Mouse (Mus musculus) intestine, embryonic 16.5 days (tissue): ENCODE results near the gene Asic1. TPM values are rescaled to one million over a fixed set of nuclear protein-coding genes. Genes with fewer than 3 reads are reported as not detected.
A peak's percentile ranks its signal among the peaks of the same experiment; 100 is the strongest.
"Not testable (repeated sequence)": the region's sequence is repeated elsewhere in the genome, so short reads cannot be mapped to it uniquely, and the experiment has no call there.

Experiments
- ATAC-seq: fragments of 200-750 bp; cut with Nextera tagmentation; 2 replicates; pipeline ENCODE4 v1.8.0; 2017; ENCODE audit warnings: moderate TSS enrichment, moderate library complexity
- H3K27ac ChIP-seq: fragments of 300-500 bp; sonication (generic); 2 replicates; pipeline ENCODE4 v1.5.1; 2014; ENCODE audit warnings: mild to moderate bottlenecking, low read length
- H3K27me3 ChIP-seq: fragments of 300-500 bp; sonication (generic); replicated peaks from 2 replicates; pipeline ENCODE4 v1.6.1; 2014; ENCODE audit warnings: low read length, control low read depth, mixed read lengths; ENCODE audit not compliant: control insufficient read depth, insufficient read depth
- H3K36me3 ChIP-seq: fragments of 300-500 bp; sonication (generic); 2 replicates; pipeline ENCODE4 v1.6.1; 2014; ENCODE audit warnings: low read length, control low read depth; ENCODE audit not compliant: control insufficient read depth, insufficient read depth
- H3K4me1 ChIP-seq: fragments of 300-500 bp; sonication (generic); 2 replicates; pipeline ENCODE4 v1.6.1; 2014; ENCODE audit warnings: low read length, control low read depth, mixed read lengths; ENCODE audit not compliant: control insufficient read depth, insufficient read depth
- H3K4me2 ChIP-seq: fragments of 300-500 bp; sonication (generic); 2 replicates; pipeline ENCODE4 v1.6.1; 2014; ENCODE audit warnings: low read depth, low read length, control low read depth
- H3K4me3 ChIP-seq: fragments of 300-500 bp; sonication (generic); 2 replicates; pipeline ENCODE4 v1.5.1; 2014; ENCODE audit warnings: mild to moderate bottlenecking, low read length
- H3K9ac ChIP-seq: fragments of 300-500 bp; sonication (generic); 2 replicates; pipeline ENCODE4 v1.6.1; 2014; ENCODE audit warnings: low read depth, low read length
- H3K9me3 ChIP-seq: fragments of 300-500 bp; sonication (generic); 2 replicates; pipeline ENCODE4 v1.6.1; 2016; ENCODE audit warnings: low read length, control low read depth; ENCODE audit not compliant: control insufficient read depth
- WGBS: fragments of 180-500 bp; shearing (Covaris S2); extraction: QIAGEN DNeasy Blood & Tissue Kit; methylation state at CpG from one replicate; pipeline ENCODE4 v1.1.7; 2014; 5-methylcytosine and 5-hydroxymethylcytosine counted together
- polyA plus RNA-seq: library from polyadenylated mRNA; unstranded; fragments of >200 nt; fragmentation: Nextera tagmentation; extraction: Ambion mirVana; gene quantifications from 2 replicates; pipeline ENCODE4 v1.2.1, GENCODE M21; 2015

Asic1 gene
- polyA plus RNA-seq, 1 experiment from 2014 or later: 1.7 TPM

DNA sequence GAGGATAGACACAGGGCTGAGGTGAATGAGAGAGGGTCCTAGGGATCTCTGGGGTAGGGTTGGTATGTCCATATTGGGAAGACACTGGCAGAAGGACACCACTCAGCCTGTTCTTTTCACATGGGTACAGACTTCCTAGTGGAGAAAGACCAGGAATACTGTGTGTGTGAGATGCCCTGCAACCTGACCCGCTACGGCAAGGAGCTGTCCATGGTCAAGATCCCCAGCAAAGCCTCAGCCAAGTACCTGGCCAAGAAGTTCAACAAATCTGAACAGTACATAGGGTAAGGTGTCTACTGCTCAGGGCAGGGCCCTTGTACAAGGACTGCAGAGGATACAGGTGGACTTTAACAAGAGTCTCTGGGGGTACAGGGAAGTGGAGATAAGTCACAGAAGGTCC is 27.1 kb downstream of the Asic1 start:
- Histone ChIP-seq H3K4me2 (no peak overlapping the region), H3K9me3 (no peaks in the 10 kb centered on the region), H3K4me1 (peaks cover 16% of the 10 kb centered on the region), H3K27ac (no peak overlapping the region), H3K27me3 (0 out of 2 replicates have a peak, but pooled peaks cover 7% of the 10 kb centered on the region), H3K36me3 (no peaks in the 10 kb centered on the region), H3K4me3 (no peak overlapping the region), H3K9ac (no peak overlapping the region)
- no peak for ATAC-seq
- 11% methylated on average over 2 of the region's 2 CpGs for WGBS

DNA sequence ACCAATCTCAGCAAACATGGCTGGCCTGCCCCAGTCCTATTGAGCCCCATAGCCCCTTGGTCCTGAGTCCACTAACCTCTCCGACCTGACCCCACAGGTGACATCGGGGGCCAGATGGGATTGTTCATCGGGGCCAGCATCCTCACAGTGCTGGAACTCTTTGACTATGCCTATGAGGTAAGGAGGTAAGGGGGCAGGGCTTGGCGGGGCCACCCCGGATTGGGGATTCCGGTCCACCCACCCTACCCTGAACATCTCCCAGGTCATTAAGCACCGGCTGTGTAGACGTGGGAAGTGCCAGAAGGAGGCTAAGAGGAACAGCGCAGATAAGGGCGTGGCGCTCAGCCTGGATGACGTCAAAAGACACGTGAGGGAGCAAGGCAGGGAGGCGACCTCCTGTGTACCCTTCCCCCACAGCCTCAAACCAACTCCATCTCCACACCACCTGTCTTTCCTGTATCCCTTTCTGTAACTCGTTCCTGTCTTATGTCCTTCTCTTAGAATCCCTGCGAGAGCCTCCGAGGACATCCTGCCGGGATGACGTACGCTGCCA is 28.4 kb downstream of the Asic1 start:
- H3K9ac ChIP-seq: 0 out of 2 replicates have a peak overlapping the region, but pooled peaks have one; percentile 19
- no peak overlapping the region for H3K27ac ChIP-seq
- WGBS: 37% methylated on average over 20 of the region's 20 CpGs
- no peak for ATAC-seq
- H3K9me3 ChIP-seq: no peaks in the 10 kb centered on the region
- 0 out of 2 replicates have a peak, but pooled peaks cover 7% of the 10 kb centered on the region for H3K27me3 ChIP-seq
- no peak overlapping the region; the same call in 1 of the 2 replicates for H3K4me2 ChIP-seq
- peaks cover 27% of the 10 kb centered on the region for H3K4me1 ChIP-seq
- no peaks in the 10 kb centered on the region for H3K36me3 ChIP-seq
- no peak overlapping the region for H3K4me3 ChIP-seq

DNA sequence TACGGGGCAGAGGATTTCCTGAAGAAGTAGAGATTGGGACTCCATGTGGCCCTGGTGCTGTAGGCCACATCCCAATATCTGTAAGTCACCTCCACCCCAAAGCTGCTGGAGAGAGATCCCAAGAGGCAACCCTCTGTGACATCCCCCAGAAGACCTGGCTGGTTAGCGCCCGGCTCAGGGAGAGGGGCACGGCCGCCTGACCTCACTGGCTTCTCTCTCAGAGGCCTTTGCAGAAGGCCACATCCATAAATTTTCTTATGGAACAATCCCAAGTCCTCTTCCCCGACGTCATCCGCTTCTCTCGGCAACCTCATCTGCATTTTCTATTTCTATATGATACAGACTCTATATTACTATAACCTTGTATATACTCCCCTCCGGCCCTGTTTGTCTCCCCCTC is 29.5 kb downstream of the Asic1 start:
- WGBS: 74% methylated on average over 10 of the region's 10 CpGs
- H3K27ac ChIP-seq: peak overlapping the region; percentile 94
- ATAC-seq: no peak
- H3K4me1 ChIP-seq: peaks cover 38% of the 10 kb centered on the region
- H3K36me3 ChIP-seq: 0 out of 2 replicates have a peak, but pooled peaks cover 2% of the 10 kb centered on the region
- H3K9me3 ChIP-seq: no peaks in the 10 kb centered on the region
- H3K27me3 ChIP-seq: 0 out of 2 replicates have a peak, but pooled peaks cover 7% of the 10 kb centered on the region
- H3K9ac ChIP-seq: no peak overlapping the region; the same call in 1 of the 2 replicates
- no peak overlapping the region for H3K4me3 ChIP-seq
- H3K4me2 ChIP-seq: peak overlapping the region; percentile 25; the same call in 1 of the 2 replicates

DNA sequence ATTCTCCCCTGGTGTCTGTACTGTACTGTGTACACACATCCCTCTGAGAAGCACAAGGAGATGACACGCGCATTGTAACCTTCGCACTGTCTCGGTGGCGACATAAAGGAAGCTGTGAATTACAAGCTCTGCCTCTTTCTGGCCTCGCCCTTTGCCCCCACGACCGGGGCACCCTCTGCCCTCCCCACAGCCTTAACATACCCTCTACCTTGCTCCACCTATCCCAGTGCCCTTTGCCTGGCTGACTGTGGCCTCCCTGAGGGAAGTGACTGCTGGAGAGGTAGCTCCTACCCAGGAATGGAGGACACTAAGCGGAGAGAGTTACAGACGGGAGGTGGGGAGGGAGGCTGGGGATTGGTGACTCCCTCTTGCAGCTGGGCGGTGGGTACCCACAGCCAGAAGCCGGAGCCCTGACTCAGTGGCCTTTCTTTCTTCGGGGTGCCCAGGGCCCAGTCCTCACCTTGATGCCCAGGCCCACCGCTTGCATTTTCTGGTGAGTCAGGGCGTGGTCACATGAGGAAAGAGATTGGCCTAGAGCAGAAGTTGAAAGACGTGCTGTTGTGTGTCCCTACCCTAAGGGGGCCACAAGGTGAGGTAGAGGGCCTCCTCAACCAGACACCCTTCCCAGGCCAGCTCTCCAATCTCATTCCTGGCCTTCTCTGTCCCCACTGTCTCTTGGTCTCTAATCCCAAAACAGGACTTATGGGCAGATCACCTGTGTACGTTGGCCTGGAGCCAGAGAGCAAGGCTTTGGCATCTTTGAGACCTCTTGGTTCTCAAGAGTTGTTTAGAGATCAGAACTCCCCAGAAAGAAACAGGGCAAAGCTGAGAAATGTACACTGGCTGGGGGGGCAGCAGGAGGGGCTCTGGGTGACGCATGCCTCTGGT is 30.3 kb downstream of the Asic1 start:
- peak overlapping the region; percentile 86 for H3K4me3 ChIP-seq

DNA sequence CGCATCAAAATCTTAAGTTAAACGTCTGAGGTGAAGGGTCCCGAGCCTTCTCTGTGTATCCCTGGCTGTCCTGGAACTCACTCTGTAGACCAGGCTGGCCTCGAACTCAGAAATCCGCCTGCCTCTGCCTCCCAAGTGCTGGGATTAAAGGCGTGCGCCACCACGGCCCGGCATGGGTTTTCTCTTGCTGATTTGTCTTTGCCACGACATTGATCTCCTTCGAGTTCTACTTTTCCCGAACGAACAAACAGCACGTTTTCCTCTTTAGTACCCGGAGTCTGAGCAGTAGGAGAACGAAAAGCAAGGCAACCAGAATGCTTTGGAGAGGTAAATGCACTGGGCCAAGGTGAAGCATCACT is 31.5 kb downstream of the Asic1 start:
- 39% methylated on average over 16 of the region's 16 CpGs for WGBS
- peak overlapping the region; percentile 98 for H3K9ac ChIP-seq
- not testable (repeated sequence) for H3K27me3 ChIP-seq, H3K9me3 ChIP-seq, ATAC-seq, H3K36me3 ChIP-seq
- peaks cover 41% of the 10 kb centered on the region for H3K4me1 ChIP-seq
- peak overlapping the region; percentile 51 for H3K4me2 ChIP-seq
- H3K4me3 ChIP-seq: peak overlapping the region; percentile 86
- peak overlapping the region; percentile 94 for H3K27ac ChIP-seq

More for the DNA sequence above, 30.3 kb downstream of the Asic1 start:
- Histone ChIP-seq H3K9ac (peak overlapping the region; percentile 98), H3K36me3 (0 out of 2 replicates have a peak, but pooled peaks cover 2% of the 10 kb centered on the region), H3K9me3 (no peaks in the 10 kb centered on the region), H3K4me1 (peaks cover 41% of the 10 kb centered on the region), H3K27me3 (0 out of 2 replicates have a peak, but pooled peaks cover 7% of the 10 kb centered on the region), H3K4me2 (peak overlapping the region; percentile 51), H3K27ac (peak overlapping the region; percentile 94)
- peak; percentile 85 for ATAC-seq
- 69% methylated on average over 18 of the region's 18 CpGs for WGBS

DNA sequence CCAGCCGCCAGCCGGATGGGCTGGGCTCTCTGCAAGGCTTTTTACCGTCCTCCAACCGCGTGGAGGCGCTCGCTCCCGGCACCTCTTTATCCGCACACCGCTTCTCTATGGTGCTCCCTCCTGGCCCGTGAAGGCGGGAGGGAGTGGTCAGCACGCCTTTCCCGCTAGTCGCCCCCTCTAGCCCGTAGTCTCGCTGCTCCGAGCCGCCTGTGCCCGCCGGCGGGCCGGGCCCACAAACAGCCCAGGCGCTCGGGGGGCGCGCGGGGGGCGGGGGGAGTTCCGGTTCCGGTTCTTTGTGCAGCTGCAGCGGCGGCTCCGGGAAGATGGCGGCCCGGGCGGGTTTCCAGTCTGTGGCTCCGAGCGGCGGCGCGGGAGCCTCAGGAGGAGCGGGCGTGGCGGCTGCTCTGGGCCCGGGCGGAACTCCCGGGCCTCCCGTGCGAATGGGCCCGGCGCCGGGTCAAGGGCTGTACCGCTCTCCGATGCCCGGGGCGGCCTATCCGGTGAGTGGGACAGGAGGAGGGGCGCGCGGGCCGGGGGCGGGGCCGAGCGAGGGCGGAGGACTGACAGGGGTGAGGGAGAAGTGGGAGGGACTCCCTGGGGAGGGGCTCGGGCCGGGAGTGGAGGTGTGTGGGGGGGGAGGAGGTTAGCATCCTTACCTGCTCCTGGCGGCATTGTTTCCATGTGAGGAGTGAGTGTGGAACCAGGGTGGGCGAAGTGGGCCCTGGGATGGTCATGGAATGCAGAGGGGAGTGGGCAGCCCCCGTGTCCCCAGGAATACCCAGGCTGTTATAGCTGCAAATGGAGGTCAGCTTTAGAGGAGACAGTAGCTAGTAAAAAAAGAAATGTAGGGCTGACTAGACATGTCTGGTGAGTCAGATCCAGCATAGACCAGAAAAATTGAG is 32.1 kb downstream of the Asic1 start, which contains the start of gene Smarcd1:
TSS of gene Smarcd1 (plus strand) at position 131 of the 902 bp plus-strand sequence.
- Histone ChIP-seq H3K27me3 (0 out of 2 replicates have a peak, but pooled peaks cover 5% of the 10 kb centered on the region), H3K9me3 (no peaks in the 10 kb centered on the region), H3K4me3 (peak within 1 kb of the TSS; percentile 86), H3K27ac (peak within 1 kb of the TSS; percentile 97), H3K4me2 (peak within 1 kb of the TSS; percentile 62), H3K4me1 (peaks cover 41% of the 10 kb centered on the region), H3K9ac (peak within 1 kb of the TSS; percentile 98), H3K36me3 (peaks cover 6% of the 10 kb centered on the region)
- 1% methylated on average over 71 of the region's 71 CpGs for WGBS
- peak; percentile 80 for ATAC-seq

DNA sequence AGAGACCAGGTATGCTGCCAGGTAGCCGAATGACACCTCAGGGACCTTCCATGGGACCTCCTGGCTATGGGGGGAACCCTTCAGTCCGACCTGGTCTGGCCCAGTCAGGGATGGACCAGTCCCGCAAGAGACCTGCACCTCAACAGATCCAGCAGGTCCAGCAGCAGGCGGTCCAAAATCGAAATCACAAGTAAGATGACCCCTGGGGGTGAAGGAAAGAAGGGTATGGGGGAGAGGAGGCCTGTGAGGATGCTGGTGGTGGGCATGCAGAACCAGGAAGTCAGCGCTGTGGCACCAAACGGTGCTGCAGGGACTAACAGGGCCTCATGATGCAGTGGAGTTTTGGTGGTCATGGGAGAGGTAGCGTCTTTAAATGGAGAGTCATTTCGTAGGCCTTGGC is 32.9 kb downstream of the Asic1 start:
- peaks cover 12% of the 10 kb centered on the region for H3K36me3 ChIP-seq
- H3K27ac ChIP-seq: 0 out of 2 replicates have a peak overlapping the region, but pooled peaks have one; percentile 97
- peak overlapping the region; percentile 98 for H3K9ac ChIP-seq
- peak overlapping the region; percentile 62 for H3K4me2 ChIP-seq
- H3K9me3 ChIP-seq: no peaks in the 10 kb centered on the region
- ATAC-seq: no peak
- peaks cover 41% of the 10 kb centered on the region for H3K4me1 ChIP-seq
- no peaks in the 10 kb centered on the region for H3K27me3 ChIP-seq
- H3K4me3 ChIP-seq: peak overlapping the region; percentile 86
- WGBS: 68% methylated on average over 9 of the region's 9 CpGs

DNA sequence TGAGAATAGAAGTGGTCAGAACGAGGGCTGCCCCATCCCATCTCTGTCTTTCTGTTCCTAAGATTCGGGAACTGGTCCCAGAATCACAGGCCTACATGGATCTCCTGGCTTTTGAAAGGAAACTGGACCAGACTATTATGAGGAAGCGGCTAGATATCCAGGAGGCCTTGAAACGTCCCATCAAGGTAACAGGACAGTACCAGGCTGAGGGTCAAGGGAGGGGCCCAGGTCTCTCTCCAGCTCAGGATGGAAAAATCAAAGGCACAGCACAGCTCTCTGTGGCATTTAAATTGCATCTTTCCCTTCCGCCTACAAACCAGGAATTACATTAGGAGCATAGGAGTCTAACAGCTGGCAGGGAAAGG is 33.5 kb downstream of the Asic1 start:
- Histone ChIP-seq H3K9me3 (no peaks in the 10 kb centered on the region), H3K27me3 (no peaks in the 10 kb centered on the region), H3K4me1 (peaks cover 39% of the 10 kb centered on the region), H3K4me3 (no peak overlapping the region), H3K4me2 (peak overlapping the region; percentile 35; the same call in 1 of the 2 replicates), H3K27ac (peak overlapping the region; percentile 73), H3K9ac (peak overlapping the region; percentile 98; the same call in 1 of the 2 replicates), H3K36me3 (peaks cover 16% of the 10 kb centered on the region)
- 64% methylated on average over 5 of the region's 5 CpGs for WGBS
- ATAC-seq: no peak
